Mouse (Mus musculus): ENCODE measurements around the gene Gm17268.

DNA sequence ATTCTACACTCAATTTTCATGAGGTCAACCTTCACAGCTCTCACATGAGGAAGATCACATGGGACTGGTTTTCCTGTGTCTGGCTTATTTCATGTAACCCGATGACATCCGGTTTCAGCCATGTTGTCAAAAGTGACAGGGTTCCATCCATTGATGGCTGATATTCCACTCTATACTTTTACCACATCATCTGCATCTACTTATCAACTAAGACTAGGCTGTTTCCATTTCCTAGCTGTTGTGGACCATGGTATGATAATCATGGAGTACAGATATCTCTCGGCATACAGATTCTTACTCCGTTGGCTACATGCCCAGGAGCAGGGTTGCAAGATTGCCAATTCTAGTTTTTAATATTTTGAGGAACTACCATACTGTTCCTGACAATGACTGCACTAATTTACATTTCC lies 3.3 kb upstream of the Gm17268 start:
- TF ChIP-seq CTCF (IDR thresholded peaks at IDR 0.05; ENCODE audit: control insufficient read depth, insufficient read depth, insufficient read length) (no peak), MAX (IDR thresholded peaks at IDR 0.05) (no peak), USF1 (IDR thresholded peaks at IDR 0.05; ENCODE audit: low read depth) (no peak)
